Mouse (Mus musculus): Measurements from ENCODE around the gene Knstrn. TPM values are rescaled to one million over a fixed set of nuclear protein-coding genes. Genes with fewer than 3 reads are reported as not detected.

Knstrn gene
- polyA plus RNA-seq, 2 experiments from 2014 or later, result 23.7 to 30.8 TPM

DNA sequence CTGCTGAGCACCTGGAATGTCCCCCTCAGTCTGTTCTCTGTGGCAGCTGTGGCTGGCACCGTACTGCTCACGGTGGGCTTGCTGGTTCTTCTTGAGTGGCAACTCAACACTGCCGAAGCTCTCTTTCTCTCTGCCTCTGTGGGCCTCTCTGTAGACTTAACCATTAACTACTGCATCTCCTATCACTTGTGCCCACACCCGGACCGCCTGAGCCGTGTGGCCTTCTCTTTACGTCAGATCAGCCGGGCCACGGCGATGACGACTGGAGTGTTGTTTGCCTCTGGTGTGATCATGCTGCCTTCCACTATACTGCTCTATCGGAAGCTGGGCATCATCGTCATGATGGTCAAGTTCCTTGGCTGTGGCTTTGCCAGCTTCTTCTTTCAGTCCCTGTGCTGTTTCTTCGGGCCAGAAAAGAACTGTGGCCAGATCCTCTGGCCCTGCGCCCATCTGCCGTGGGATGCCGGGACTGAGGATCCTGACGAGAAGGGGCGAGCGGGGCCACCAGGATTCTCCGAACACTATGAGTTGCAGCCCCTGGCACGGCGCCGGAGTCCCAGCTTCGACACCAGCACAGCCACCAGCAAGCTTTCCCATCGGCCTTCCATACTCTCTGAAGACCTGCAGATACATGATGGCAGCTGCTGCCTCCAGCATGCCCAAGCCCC is 22.1 kb upstream of the Knstrn start:
- ATAC-seq, result no peak

- ATAC-seq, result no peak
Observed at GRCm38 (mm10) chr2:118792259-118792613, 21.6 kb upstream of the Knstrn start.

DNA sequence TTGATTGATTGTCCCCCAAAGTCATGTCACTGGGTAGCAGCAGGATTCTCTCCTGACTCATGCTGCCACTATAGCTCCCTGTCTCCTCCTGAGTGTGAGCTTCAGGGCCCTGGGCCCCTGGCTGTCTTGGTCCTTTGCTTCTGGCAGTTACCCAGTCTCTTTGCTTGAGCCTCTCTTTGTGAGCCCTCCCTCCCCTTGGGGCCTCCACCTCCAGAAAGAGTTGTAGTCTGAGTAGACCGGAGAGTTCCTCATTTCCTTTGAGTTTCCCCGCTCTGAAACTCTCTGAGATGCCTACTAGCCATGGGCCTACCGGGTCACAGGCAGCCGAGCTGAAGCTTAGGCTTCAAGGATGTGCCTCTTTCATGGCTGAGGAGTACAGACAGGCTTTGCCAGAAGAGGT is 20.2 kb upstream of the Knstrn start:
- ATAC-seq, result no peak

- no peak for ATAC-seq
Observed at GRCm38 (mm10) chr2:118802542-118803118, 11.2 kb upstream of the Knstrn start.

- no peak for ATAC-seq
Observed at GRCm38 (mm10) chr2:118804474-118804873, 9.3 kb upstream of the Knstrn start.

GRCm38 (mm10) chr2:118805137-118805536 is 8.7 kb upstream of the Knstrn start:
- no peak for ATAC-seq

- no peak for ATAC-seq
Observed at GRCm38 (mm10) chr2:118805756-118806155, 8.0 kb upstream of the Knstrn start.

DNA sequence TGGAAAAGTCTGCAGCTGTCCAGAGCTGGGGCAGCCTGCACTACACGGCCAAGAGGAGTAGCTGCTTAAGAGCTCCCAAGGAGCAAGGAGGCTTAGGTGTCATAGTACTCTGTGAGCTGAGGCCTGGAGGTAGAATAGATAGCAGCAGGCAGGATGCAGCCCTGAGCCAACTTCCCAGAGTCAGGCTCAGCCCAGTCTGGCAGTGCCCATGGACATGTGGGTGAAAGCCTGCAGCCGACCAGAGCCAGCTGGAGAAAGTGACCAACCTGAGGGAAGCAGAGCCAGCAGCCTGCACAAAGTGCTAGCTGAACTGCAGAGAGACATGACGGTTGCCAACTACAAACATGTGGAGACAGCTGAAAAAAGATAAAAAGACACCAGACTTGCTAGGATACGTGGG is 6.9 kb upstream of the Knstrn start:
- ATAC-seq, result no peak

- no peak for ATAC-seq
Observed at GRCm38 (mm10) chr2:118810861-118811260, 2.9 kb upstream of the Knstrn start.

DNA sequence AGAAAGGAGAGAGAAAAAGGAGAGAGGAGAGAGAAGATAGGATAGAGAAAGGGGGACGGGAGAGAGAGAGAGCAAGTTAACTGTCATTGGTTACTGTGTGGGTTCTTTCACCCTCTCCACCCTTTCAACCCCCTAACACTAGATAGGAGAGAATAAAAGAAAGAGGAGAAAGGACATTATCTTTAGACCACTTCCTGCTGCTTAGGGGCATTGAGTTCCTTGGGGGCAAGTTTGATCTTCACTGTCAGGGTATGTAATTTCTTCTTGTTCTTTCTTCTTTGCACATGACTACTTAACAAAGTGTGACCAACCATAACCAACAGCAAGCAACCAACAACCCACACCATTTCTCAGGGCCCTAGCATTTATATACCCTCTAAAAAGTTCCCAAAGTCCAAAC is 1.1 kb upstream of the Knstrn start:
- no peak for ATAC-seq

DNA sequence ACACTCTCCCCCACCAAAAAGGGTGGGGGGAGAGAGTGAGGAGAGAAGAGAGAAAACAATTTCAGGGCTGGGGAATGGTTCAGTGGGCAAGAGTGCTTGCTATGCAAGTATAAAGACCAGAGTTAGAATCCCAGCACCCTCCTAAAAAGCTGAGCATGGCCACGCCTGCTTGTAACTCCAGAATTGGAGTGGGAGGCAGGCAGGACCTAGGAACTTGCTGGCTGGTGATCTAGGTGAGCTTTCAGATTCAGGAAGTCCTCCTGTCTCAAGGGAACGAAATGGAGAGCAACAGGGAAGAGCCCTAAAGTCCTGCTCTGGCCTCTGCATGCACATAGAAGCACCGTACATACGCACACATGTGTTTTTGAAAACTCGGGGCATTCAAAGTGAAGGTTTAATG is 9.0 kb downstream of the Knstrn start:
- ATAC-seq, result no peak

DNA sequence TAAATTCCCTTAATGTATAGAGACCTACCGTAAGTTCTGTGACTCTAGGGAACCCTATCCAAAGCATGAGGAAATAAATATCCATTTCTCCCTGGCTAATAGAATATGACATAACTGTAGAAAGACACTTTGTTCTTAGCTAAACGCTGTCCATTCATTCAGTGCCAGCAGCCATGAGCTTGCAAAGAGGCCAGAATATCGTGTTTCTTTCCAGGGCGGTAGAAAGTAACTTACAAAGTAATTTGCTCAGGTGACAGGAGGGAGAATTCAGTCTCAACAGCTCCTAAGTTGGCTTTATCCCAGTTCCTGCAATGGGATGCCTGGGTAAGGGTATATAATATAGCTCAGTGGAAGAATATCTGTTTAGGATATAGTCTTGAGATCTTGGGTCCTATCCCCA is 10.6 kb downstream of the Knstrn start:
- no peak for ATAC-seq

- no peak for ATAC-seq
Observed at GRCm38 (mm10) chr2:118829096-118829495, 15.3 kb downstream of the Knstrn start.

GRCm38 (mm10) chr2:118834061-118834460 is 20.3 kb downstream of the Knstrn start:
- no peak for ATAC-seq

DNA sequence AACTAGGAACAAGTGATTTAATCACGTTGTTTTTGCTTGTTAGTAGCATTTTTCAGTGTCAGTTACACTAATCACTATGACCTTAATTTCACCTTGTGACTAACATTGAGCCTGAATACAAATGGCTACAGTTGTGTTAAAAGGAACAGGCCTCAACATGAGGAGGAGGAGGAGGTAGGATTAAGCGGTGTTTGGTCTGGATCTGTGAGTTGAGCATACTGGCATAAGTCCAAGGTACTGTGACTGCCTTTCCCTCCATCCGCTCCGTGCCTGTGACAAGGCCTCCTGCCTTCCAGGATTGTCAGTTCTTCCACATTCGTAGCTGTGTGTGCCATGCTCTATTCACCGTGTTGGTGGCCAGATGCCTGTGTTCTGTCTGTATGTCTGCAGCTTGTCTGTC is 21.3 kb downstream of the Knstrn start:
- ATAC-seq, result no peak

DNA sequence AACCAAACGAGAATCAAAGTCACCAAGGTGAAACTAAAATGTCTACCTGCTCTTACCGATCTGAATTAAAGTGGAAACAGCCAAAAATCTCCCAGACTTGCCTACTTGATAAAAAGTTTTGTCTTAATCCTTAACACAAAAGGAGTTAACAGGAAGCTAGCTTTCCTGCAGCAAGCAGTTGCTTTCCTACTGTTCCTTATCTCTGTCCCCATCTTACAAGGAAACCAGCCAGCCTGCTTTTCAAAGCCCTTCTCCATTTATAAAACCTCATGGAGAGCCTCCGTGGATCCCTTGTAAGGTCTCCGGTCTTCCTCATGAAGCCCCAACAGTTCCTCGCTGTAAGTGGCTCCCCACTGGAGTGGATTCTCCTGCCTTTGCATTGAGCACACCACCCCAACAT is 24.5 kb downstream of the Knstrn start:
- ATAC-seq, result no peak

GRCm38 (mm10) chr2:118841186-118841585 is 27.4 kb downstream of the Knstrn start:
- no peak for ATAC-seq

- no peak for ATAC-seq
Observed at GRCm38 (mm10) chr2:118841774-118842173, 28.0 kb downstream of the Knstrn start.

GRCm38 (mm10) chr2:118844427-118844826 is 30.6 kb downstream of the Knstrn start:
- no peak for ATAC-seq

- ATAC-seq, result no peak
Observed at GRCm38 (mm10) chr2:118846246-118846645, 32.4 kb downstream of the Knstrn start.

GRCm38 (mm10) chr2:118851756-118852155 is 38.0 kb downstream of the Knstrn start:
- no peak for ATAC-seq

- peak; percentile 100 for ATAC-seq
Observed at GRCm38 (mm10) chr2:118861454-118862339, 47.9 kb downstream of the Knstrn start, which contains the start of gene Ivd. TSS of gene Ivd (plus strand) at chr2:118861954.

GRCm38 (mm10) chr2:118862340-118862675 is 48.5 kb downstream of the Knstrn start:
- no peak for ATAC-seq

GRCm38 (mm10) chr2:118870601-118871000 is 56.8 kb downstream of the Knstrn start:
- ATAC-seq, result no peak

Data from activated CD4-positive, CD25-positive, alpha-beta regulatory T cell, adult 4 months (primary cell).